Mouse (Mus musculus): ENCODE results near the gene Ddc. TPM values are rescaled to one million over a fixed set of nuclear protein-coding genes. Genes with fewer than 3 reads are reported as not detected.

Ddc gene
- polyA plus RNA-seq, 1 experiment: 0.69 TPM

GRCm38 (mm10) chr11:11905518-11905917, 7.6 kb upstream of the Ddc start:
- no peak for DNase-seq (ENCODE audit: low read depth)

- no peak for DNase-seq (ENCODE audit: low read depth)
Measured at GRCm38 (mm10) chr11:11904995-11905394, 7.1 kb upstream of the Ddc start.

DNA sequence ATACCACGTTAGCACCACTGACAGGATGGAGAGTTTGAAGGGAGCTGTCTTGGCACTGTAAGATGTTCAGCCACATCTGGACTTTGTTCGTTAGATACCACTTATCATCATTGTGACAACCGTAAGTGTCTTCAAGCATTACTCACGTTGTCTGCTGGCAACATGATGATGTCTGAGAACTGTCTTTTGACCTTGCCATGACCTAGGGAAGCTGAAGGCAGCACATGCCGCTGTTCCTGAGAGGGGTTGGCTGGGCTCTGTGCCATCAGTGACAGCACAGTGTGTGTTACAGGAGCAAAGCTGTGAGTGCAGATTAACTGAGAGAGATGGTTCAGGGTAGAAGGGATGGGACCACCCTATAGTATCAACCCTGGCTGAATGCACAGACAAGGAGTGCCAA, 3.6 kb upstream of the Ddc start:
- no peak for DNase-seq (ENCODE audit: low read depth)

DNA sequence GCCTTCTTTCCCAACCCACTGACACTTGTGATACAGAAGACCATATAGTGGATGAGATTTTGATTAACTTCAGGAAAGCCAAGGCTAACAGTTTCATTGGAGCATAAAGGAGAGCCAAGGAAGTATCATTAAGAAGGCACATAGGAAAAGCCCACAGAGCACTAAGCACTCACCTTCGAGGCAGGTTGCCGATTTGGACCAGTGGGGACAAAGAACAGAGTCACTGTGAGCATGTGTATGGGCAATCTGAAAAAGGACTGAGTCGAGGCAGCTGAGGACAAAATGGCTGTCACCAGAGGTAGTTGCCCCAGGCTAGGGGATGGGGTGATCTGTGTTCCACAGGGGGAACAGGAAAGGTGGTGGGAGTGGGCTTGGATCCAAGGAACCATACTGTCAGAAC, 552 bp upstream of the Ddc start:
- DNase-seq (ENCODE audit: low read depth): no peak

DNA sequence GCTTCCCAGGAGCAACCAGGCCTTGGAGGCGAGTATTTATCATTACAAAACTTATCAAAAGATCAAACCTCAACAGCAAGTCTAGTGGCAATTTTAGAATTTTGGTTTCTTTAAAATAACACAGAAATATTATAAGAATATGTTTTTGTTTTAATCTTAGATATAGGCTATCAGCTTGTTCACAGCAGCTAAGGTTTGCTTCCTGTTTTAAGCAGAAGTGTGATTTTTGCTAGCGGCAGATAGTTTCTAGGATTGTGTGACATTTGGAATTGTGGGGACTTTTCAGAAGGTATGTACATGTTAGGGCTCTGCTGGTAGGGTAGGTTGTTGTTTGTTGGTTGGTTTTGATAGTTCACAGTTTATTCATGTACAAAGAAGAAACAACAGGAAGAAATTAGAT, 2.5 kb downstream of the Ddc start:
- DNase-seq (ENCODE audit: low read depth): no peak

GRCm38 (mm10) chr11:11893769-11894168, 4.2 kb downstream of the Ddc start:
- no peak for DNase-seq (ENCODE audit: low read depth)

- DNase-seq (ENCODE audit: low read depth): no peak
Measured at GRCm38 (mm10) chr11:11892993-11893602, 4.8 kb downstream of the Ddc start.

GRCm38 (mm10) chr11:11891832-11892231, 6.1 kb downstream of the Ddc start:
- no peak for DNase-seq (ENCODE audit: low read depth)

DNA sequence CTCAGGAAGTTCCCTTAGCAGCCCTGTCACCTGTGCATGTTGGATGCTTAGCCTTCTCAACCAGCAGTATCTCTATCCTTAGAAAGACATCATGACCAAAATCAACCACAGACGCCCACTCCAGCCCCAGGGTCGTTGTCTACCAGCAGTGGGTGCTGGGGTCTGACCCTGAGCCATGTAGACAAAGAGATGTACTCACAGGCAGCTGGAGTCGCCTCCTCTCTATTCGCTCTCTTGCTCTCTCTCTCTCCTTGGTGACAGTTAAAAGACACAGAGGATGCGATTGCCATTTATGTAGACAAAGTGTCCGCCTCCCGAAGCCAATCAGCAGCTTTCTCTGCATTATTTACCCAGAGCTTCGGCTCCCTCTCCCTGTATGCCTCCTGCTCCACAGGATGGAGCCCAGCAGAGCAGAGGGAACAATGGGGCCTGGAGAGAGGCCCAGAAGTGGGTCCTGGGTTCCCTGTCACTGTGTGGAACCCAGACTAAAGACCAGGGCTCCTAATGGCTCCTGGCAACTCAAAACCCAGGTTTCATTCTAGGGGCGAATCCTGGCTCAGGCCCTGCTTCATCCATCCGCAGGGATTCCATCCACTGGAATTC, 7.7 kb downstream of the Ddc start:
- no peak for DNase-seq (ENCODE audit: low read depth)

GRCm38 (mm10) chr11:11888727-11889126, 9.2 kb downstream of the Ddc start:
- DNase-seq (ENCODE audit: low read depth): no peak

DNA sequence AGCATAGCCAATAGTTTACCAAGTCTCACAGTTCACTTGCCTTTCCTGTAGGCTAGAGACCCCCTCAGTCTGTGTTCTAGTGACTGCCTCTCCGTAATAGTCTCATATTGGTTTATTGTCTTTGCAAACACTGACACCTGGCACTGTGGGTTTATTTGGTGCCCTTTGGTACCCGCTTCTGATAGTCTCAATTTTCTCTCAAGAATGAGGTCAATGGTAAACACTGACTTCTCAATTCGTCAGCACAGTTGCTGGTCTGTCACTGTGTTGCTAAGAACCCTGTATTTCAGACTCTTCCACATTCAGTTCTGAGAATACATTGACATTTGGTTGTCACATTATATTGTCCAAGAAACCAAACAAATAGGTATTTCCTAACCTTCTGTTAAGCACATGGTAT, 9.9 kb downstream of the Ddc start:
- DNase-seq (ENCODE audit: low read depth): no peak

DNA sequence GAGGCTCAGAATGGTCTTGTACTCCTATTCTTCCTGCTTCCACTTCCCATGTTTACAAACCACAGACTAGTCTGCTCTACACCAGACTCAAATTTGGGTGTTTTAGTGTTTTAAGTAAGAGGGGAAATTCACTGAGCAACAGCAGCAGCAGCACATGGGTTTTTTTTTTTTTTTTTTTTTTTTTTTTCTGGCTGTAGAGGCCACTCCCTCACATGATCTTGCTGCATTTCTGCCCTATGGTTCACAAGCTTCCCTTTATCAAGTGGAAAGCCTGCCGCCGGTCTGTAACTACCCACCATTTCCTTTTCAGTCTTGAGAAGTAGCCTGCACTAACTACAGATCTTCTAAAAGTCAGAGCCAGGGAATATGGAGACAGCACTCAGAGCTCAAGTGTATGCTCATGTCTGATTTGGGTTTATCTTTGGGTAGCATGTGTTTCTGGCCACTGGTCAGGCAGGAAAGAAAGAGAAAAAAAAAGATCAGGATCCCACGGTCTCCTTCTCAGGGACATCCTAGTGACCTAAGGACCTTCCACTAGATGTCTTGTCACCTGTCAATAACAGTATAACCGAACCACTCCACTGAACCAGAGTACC, 11.4 kb downstream of the Ddc start:
- no peak for DNase-seq (ENCODE audit: low read depth)

- no peak for DNase-seq (ENCODE audit: low read depth)
Measured at GRCm38 (mm10) chr11:11885921-11886320, 12.0 kb downstream of the Ddc start.

DNA sequence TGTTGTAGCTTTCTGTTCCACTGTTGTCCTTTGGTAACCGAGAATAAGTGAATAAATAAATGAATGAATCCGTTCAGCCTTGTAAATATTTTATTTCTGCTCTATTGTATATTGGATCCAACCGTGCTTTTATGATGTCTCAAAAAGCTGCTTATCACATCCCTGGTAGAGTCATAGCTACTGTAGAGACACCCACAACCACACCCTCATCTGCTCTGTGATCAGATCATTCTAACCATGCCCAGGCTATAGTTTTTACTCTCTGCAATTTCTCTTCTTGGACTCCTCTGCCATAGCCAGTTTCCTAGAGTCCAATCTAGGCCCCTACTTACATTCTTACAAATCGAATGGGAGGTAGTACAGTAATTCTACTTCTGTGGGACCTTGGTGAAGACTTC, 12.7 kb downstream of the Ddc start:
- no peak for DNase-seq (ENCODE audit: low read depth)

DNA sequence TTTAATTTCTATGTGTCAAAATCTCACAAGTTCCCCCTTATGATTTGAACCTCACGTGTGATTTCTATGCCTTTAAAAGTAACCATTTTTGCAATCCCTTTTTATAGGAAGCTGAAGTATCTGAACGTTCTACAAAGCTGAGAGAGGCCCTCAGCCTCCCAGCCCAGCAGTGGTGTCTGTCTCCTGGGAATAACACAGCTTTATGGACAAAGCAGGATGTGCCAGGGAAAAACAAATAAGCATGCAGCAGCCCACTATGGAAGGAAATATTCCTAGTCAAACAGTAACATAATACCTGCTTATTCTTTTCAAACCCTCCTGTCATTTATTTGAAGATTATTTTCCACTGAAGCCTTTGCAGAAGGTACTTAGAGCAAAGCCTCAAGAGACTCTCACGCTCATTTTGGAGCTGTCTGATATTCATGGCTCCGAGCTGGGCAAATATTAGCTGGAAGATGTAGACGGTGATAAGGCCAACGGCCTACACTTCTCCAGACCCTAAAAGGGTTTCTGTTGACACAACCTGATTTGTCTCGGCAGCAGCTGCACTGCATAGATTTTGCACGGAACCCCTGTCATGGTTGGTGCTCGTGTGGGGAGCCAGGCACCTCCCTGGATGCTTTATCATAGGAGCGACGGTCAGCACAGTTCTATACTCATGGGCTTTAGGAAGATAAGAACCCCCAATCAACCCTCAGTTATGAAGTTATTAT, 13.3 kb downstream of the Ddc start:
- DNase-seq (ENCODE audit: low read depth): no peak

GRCm38 (mm10) chr11:11881783-11882155, 16.2 kb downstream of the Ddc start:
- no peak for DNase-seq (ENCODE audit: low read depth)

- DNase-seq (ENCODE audit: low read depth): no peak
Measured at GRCm38 (mm10) chr11:11881026-11881782, 16.7 kb downstream of the Ddc start.

GRCm38 (mm10) chr11:11880351-11880750, 17.6 kb downstream of the Ddc start:
- DNase-seq (ENCODE audit: low read depth): no peak

DNA sequence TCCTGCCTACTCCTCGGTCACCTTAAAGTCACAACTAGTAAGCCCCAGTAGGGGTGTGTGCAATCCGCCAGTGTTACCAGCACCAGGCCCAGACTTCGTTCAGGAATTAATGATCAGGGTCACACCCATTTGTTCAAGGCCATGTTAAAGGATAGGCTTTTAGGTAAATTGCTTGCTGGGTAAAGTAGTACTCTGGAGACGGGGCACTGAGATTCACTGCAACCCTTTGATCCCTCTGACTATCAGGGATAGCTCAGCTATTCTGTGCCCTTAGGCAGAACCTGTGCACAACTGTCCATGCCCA, 18.3 kb downstream of the Ddc start:
- DNase-seq (ENCODE audit: low read depth): no peak

DNA sequence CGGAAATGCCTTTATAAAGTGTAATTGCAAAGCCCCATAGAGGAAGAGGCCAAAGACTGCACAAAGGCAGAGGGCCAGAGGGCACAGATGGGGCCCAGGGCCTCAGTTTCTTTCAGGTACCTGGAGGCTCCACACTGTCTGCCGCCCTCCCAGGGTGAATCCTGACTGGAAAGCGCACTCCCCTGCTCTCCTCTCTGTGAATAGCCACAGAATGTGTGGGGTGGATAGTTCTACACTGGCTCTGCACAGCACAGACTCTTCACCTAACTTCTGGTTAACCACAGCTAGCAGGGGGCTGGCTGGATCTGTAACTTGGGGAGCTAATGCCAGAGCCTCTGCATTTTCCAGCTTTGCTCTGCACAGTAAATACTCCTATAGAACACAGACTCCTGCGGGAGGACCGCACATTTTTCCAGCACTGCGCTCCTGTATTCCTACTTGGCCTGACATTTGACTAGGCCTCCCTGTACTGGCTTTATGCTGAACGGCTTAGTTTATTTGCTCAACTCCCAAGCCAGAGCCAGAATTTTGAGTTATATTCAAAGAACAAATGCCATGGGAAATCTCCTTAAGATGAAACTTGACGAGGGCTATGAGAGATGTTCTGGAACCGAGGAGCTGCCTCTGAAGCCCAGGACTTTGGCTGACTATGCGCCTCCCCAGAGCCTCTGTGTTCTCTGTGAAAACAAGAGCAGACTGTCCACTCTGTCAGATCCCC, 18.8 kb downstream of the Ddc start:
- DNase-seq (ENCODE audit: low read depth): no peak

GRCm38 (mm10) chr11:11878278-11878980, 19.5 kb downstream of the Ddc start:
- DNase-seq (ENCODE audit: low read depth): no peak
